Mouse (Mus musculus) heart, embryonic 12.5 days (tissue): ENCODE results near the gene Ckap2l. TPM values are rescaled to one million over a fixed set of nuclear protein-coding genes. Genes with fewer than 3 reads are reported as not detected.

Experiments
- ATAC-seq: fragments of 200-750 bp; cut with Nextera tagmentation; 2 replicates; pipeline ENCODE4 v1.8.0; 2017; ENCODE audit warnings: moderate TSS enrichment, moderate library complexity; ENCODE audit not compliant: insufficient number of reproducible peaks, low FRiP score
- H3K27ac ChIP-seq: fragments of 300-500 bp; sonication (generic); 2 replicates; pipeline ENCODE4 v1.5.1; 2016; ENCODE audit warnings: mild to moderate bottlenecking, moderate library complexity; ENCODE audit not compliant: poor library complexity, severe bottlenecking
- H3K27me3 ChIP-seq: fragments of 300-500 bp; sonication (generic); replicated peaks from 2 replicates; pipeline ENCODE4 v1.6.1; 2016; ENCODE audit warnings: mild to moderate bottlenecking, moderate library complexity
- H3K36me3 ChIP-seq: fragments of 300-500 bp; sonication (generic); 2 replicates; pipeline ENCODE4 v1.6.1; 2016; ENCODE audit warnings: mild to moderate bottlenecking, moderate library complexity
- H3K4me1 ChIP-seq: fragments of 300-500 bp; sonication (generic); replicated peaks from 2 replicates; pipeline ENCODE4 v1.6.1; 2016; ENCODE audit warnings: mild to moderate bottlenecking
- H3K4me2 ChIP-seq: fragments of 300-500 bp; sonication (generic); 2 replicates; pipeline ENCODE4 v1.6.1; 2016; ENCODE audit warnings: mild to moderate bottlenecking, moderate library complexity
- H3K4me3 ChIP-seq: fragments of 300-500 bp; sonication (generic); 2 replicates; pipeline ENCODE4 v1.5.1; 2016; ENCODE audit warnings: mild to moderate bottlenecking
- H3K9ac ChIP-seq: fragments of 300-500 bp; sonication (generic); 2 replicates; pipeline ENCODE4 v1.6.1; 2016; ENCODE audit warnings: mild to moderate bottlenecking, moderate library complexity
- H3K9me3 ChIP-seq: fragments of 300-500 bp; sonication (generic); replicated peaks from 2 replicates; pipeline ENCODE4 v1.6.1; 2016; ENCODE audit warnings: mild to moderate bottlenecking, moderate library complexity
- WGBS: fragments of 180-500 bp; shearing (Covaris S2); methylation state at CpG from one replicate; pipeline ENCODE4 v1.1.7; 2016; 5-methylcytosine and 5-hydroxymethylcytosine counted together
- polyA plus RNA-seq: library from polyadenylated mRNA; unstranded; fragments of >200 nt; fragmentation: Nextera tagmentation; extraction: Ambion mirVana; gene quantifications from 2 replicates; pipeline ENCODE4 v1.2.1, GENCODE M21; 2016

The Ckap2l gene
- 47.3 and 51.6 TPM in 2 replicates for polyA plus RNA-seq

- peaks cover 18% of the 10 kb centered on the region for H3K4me1 ChIP-seq
- peak within 1 kb of the TSS; percentile 97 for H3K4me3 ChIP-seq
- no peaks in the 10 kb centered on the region for H3K27me3 ChIP-seq
- H3K27ac ChIP-seq = peak within 1 kb of the TSS; percentile 89
- peak; percentile 100 for ATAC-seq
- peak within 1 kb of the TSS; percentile 86 for H3K4me2 ChIP-seq
- H3K9ac ChIP-seq = peak within 1 kb of the TSS; percentile 87
- H3K9me3 ChIP-seq = no peaks in the 10 kb centered on the region
- peaks cover 15% of the 10 kb centered on the region for H3K36me3 ChIP-seq
- under 1% methylated on average over 50 of the region's 50 CpGs for WGBS
Measured at GRCm38 (mm10) chr2:129296671-129297588, at the start of gene Ckap2l. TSS of gene Ckap2l (minus strand) at chr2:129297212.

DNA sequence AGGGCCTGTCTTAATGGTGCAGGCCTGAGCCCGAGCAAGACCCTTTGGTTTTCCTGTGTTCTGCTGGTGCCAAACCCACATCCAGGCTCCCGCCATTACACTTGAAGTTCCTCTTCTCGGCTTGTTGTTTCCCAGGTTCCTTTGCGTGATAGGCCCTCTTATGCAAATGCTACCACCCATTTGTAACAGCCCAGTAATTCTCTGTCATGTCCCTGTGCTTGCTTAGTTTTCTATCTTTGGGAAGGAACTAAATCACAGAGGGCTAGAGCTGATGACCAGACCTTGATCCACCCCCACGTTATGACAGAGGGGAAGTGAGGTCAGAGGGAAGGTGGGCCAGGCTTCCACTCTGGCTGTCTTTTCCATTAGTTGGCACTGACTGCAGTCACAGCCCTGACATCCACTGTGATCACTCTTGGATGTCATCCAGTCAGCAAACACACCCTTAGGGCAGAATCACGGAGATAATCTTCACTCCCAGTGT is 41.2 kb upstream of the Ckap2l start:
- Histone ChIP-seq H3K4me3 (no peak overlapping the region), H3K4me2 (no peak overlapping the region), H3K27ac (no peak overlapping the region), H3K9ac (no peak overlapping the region), H3K36me3 (no peaks in the 10 kb centered on the region), H3K27me3 (no peaks in the 10 kb centered on the region), H3K9me3 (peaks cover 8% of the 10 kb centered on the region), H3K4me1 (no peaks in the 10 kb centered on the region)
- 64% methylated on average over 6 of the region's 6 CpGs for WGBS
- no peak for ATAC-seq

GRCm38 (mm10) chr2:129333471-129333870 is 36.5 kb upstream of the Ckap2l start:
- no peaks in the 10 kb centered on the region for H3K36me3 ChIP-seq
- H3K4me1 ChIP-seq = peaks cover 11% of the 10 kb centered on the region; the same call in 1 of the 2 replicates
- no peak for ATAC-seq
- no peak overlapping the region for H3K4me3 ChIP-seq
- no peak overlapping the region for H3K9ac ChIP-seq
- no peaks in the 10 kb centered on the region for H3K9me3 ChIP-seq
- H3K27me3 ChIP-seq = no peaks in the 10 kb centered on the region
- H3K4me2 ChIP-seq = no peak overlapping the region
- no peak overlapping the region for H3K27ac ChIP-seq
- 52% methylated on average over 4 of the region's 4 CpGs for WGBS

GRCm38 (mm10) chr2:129330540-129330939 is 33.5 kb upstream of the Ckap2l start:
- H3K4me2 ChIP-seq = no peak overlapping the region
- peak; percentile 48; the same call in 1 of the 2 replicates for ATAC-seq
- no peak overlapping the region for H3K4me3 ChIP-seq
- no peaks in the 10 kb centered on the region for H3K27me3 ChIP-seq
- no peak overlapping the region for H3K9ac ChIP-seq
- H3K27ac ChIP-seq = peak overlapping the region; percentile 69
- WGBS = 54% methylated on average over 13 of the region's 13 CpGs
- no peaks in the 10 kb centered on the region; the same call in 1 of the 2 replicates for H3K9me3 ChIP-seq
- H3K36me3 ChIP-seq = no peaks in the 10 kb centered on the region
- H3K4me1 ChIP-seq = peaks cover 11% of the 10 kb centered on the region; the same call in 1 of the 2 replicates

DNA sequence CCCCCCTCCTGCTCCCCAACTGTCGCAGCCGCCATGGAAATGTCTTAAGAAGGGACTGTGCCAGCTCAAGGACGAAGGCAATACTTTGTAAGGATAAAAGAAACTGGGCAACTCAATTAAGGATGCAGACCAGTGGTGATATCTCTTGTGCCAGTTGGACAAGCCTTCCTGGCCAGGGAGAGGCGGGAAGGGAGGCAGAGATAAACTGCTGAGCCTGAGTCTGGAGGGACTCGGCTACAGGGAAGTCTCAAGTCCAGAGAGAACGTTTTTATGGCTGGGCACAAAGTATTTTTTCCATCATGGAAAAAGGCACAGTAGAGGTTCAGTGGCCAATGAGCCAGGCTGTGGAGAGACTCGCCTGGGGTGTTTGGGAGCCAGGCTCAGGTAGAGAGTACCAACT is 33.0 kb upstream of the Ckap2l start:
- Histone ChIP-seq H3K4me3 (no peak overlapping the region), H3K4me1 (peaks cover 11% of the 10 kb centered on the region; the same call in 1 of the 2 replicates), H3K27me3 (no peaks in the 10 kb centered on the region), H3K4me2 (no peak overlapping the region), H3K27ac (peak overlapping the region; percentile 69), H3K9ac (no peak overlapping the region), H3K36me3 (no peaks in the 10 kb centered on the region), H3K9me3 (no peaks in the 10 kb centered on the region; the same call in 1 of the 2 replicates)
- WGBS = 45% methylated on average over 7 of the region's 7 CpGs
- no peak for ATAC-seq

GRCm38 (mm10) chr2:129328238-129328637 is 31.2 kb upstream of the Ckap2l start:
- H3K4me3 ChIP-seq = no peak overlapping the region
- no peak for ATAC-seq
- H3K4me2 ChIP-seq = no peak overlapping the region
- no peak overlapping the region for H3K9ac ChIP-seq
- H3K9me3 ChIP-seq = no peaks in the 10 kb centered on the region; the same call in 1 of the 2 replicates
- peaks cover 11% of the 10 kb centered on the region; the same call in 1 of the 2 replicates for H3K4me1 ChIP-seq
- WGBS = 73% methylated on average over 4 of the region's 4 CpGs
- no peak overlapping the region for H3K27ac ChIP-seq
- no peaks in the 10 kb centered on the region for H3K27me3 ChIP-seq
- H3K36me3 ChIP-seq = no peaks in the 10 kb centered on the region

DNA sequence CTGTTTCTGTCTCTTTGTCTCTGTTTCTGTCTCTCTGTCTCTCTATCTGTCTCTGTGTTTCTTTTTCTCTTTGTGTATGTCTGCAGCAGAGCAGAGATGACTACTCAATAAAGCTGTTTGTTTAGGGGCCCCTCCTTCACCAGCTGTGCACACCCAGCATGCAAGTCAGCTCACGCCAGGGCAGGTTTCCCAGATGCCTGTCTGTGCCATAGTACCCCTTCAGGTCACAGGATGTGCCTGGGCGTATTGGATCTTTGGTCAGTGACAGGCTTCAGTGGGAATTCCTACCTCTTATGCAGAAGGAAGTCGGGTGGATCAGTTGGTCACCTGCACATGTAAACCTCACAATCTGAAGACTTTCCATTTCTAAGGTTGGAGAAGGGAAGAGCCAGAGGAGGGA is 27.2 kb upstream of the Ckap2l start:
- no peaks in the 10 kb centered on the region for H3K27me3 ChIP-seq
- no peak for ATAC-seq
- no peaks in the 10 kb centered on the region; the same call in 1 of the 2 replicates for H3K9me3 ChIP-seq
- no peaks in the 10 kb centered on the region for H3K4me1 ChIP-seq
- no peak overlapping the region for H3K9ac ChIP-seq
- no peaks in the 10 kb centered on the region for H3K36me3 ChIP-seq
- no peak overlapping the region for H3K27ac ChIP-seq
- no peak overlapping the region for H3K4me2 ChIP-seq
- no peak overlapping the region for H3K4me3 ChIP-seq
- 69% methylated on average over 3 of the region's 3 CpGs for WGBS

- no peak overlapping the region for H3K4me3 ChIP-seq
- H3K4me1 ChIP-seq = no peaks in the 10 kb centered on the region
- H3K9me3 ChIP-seq = no peaks in the 10 kb centered on the region; the same call in 1 of the 2 replicates
- 56% methylated on average over 1 of the region's 1 CpGs for WGBS
- H3K36me3 ChIP-seq = no peaks in the 10 kb centered on the region
- no peak overlapping the region for H3K27ac ChIP-seq
- H3K4me2 ChIP-seq = no peak overlapping the region
- no peak for ATAC-seq
- H3K27me3 ChIP-seq = no peaks in the 10 kb centered on the region
- H3K9ac ChIP-seq = no peak overlapping the region
Measured at GRCm38 (mm10) chr2:129322117-129322635, 25.2 kb upstream of the Ckap2l start.

DNA sequence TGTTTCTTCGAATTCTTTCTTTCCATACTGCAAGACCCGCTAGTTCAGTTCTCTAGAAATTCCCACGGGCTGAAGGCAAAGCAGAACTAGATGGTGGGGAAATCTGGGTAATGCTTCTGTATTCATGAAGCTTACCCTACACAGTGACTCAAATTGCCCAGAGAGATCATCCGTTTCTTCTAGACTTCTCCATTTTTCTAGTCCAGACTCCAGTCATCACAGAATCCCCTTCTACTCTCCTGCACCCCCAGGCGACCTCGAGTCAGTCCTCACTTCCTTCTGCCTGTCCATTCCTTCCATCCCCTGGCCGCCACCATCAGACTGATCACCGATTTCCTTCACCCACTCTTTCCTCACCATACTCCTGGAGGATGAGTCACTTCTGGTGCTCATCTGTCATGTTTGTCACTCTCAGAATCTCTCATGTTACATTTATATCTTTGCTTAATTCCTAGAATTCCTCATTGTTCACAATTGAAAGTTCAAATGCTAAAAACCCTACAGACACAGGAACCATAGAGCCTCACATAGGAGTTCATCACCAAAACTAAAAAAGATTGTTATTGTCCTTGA is 23.1 kb upstream of the Ckap2l start:
- H3K4me1 ChIP-seq = no peaks in the 10 kb centered on the region
- H3K9me3 ChIP-seq = no peaks in the 10 kb centered on the region
- 62% methylated on average over 8 of the region's 8 CpGs for WGBS
- no peak overlapping the region for H3K4me2 ChIP-seq
- no peak overlapping the region for H3K4me3 ChIP-seq
- no peaks in the 10 kb centered on the region for H3K27me3 ChIP-seq
- no peak overlapping the region for H3K27ac ChIP-seq
- H3K9ac ChIP-seq = no peak overlapping the region
- H3K36me3 ChIP-seq = no peaks in the 10 kb centered on the region
- no peak for ATAC-seq

DNA sequence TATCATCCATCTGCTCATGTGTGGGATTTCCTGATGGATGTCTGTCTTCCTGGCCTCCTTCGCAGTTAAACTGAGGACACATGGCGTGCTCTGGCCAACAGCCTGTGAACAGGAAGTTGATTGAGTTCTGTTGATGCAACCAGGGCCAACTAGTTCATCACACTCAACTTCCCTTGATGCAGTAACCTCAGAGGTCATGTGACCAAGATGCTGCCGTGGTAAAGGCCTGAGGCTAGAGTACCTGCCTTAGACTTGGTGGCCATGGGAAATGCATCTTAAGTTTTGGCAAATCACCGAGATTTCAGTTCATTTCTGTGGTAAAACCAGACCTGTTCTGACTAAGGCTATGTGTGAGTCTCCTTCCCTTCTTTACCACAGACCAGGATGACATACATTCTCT is 18.8 kb upstream of the Ckap2l start:
- H3K9ac ChIP-seq = no peak overlapping the region

DNA sequence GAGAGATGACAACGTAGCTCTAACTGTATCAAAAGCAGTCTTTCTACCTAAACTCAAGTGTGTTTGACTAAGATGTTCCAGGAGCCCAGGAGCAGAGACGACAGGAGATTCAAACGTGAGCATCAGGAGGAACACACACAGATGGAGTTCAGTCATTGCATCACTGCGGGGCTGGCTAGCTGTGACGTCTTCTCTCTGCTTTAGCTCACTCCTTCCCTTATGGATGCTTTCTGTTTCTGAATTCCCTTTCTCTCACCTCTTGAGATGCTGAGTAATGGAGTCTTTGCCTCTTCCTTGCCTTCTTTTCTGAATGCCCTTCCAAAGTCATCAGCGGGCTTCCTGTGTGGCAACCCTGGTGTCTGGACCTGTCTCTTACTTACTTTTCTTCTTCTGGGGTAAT is 17.9 kb upstream of the Ckap2l start:
- 76% methylated on average over 6 of the region's 6 CpGs for WGBS
- no peak for ATAC-seq

More for the DNA sequence above, 18.8 kb upstream of the Ckap2l start:
- no peaks in the 10 kb centered on the region for H3K27me3 ChIP-seq
- H3K27ac ChIP-seq = no peak overlapping the region
- no peak for ATAC-seq
- H3K4me2 ChIP-seq = no peak overlapping the region
- H3K4me3 ChIP-seq = no peak overlapping the region
- H3K9me3 ChIP-seq = no peaks in the 10 kb centered on the region
- H3K4me1 ChIP-seq = no peaks in the 10 kb centered on the region
- H3K36me3 ChIP-seq = no peaks in the 10 kb centered on the region
- 68% methylated on average over 4 of the region's 4 CpGs for WGBS

More for the DNA sequence above, 17.9 kb upstream of the Ckap2l start:
- Histone ChIP-seq H3K4me3 (no peak overlapping the region), H3K36me3 (no peaks in the 10 kb centered on the region), H3K4me1 (no peaks in the 10 kb centered on the region), H3K9ac (no peak overlapping the region), H3K4me2 (no peak overlapping the region), H3K9me3 (no peaks in the 10 kb centered on the region), H3K27ac (no peak overlapping the region), H3K27me3 (no peaks in the 10 kb centered on the region)
